Mouse (Mus musculus) right cerebral cortex, postnatal 36 days (tissue): ENCODE data around the gene Sirt6.
A peak's percentile ranks its signal among the peaks of the same experiment; 100 is the strongest.

ENCODE experiments used
- DNase-seq, 2 experiments: peaks; one replicate each; pipeline ENCODE4 v3.0.0; 2022; ENCODE audit warnings: low spot score in 2 of 2, mixed read lengths in 1 of 2

The Sirt6 gene

DNA sequence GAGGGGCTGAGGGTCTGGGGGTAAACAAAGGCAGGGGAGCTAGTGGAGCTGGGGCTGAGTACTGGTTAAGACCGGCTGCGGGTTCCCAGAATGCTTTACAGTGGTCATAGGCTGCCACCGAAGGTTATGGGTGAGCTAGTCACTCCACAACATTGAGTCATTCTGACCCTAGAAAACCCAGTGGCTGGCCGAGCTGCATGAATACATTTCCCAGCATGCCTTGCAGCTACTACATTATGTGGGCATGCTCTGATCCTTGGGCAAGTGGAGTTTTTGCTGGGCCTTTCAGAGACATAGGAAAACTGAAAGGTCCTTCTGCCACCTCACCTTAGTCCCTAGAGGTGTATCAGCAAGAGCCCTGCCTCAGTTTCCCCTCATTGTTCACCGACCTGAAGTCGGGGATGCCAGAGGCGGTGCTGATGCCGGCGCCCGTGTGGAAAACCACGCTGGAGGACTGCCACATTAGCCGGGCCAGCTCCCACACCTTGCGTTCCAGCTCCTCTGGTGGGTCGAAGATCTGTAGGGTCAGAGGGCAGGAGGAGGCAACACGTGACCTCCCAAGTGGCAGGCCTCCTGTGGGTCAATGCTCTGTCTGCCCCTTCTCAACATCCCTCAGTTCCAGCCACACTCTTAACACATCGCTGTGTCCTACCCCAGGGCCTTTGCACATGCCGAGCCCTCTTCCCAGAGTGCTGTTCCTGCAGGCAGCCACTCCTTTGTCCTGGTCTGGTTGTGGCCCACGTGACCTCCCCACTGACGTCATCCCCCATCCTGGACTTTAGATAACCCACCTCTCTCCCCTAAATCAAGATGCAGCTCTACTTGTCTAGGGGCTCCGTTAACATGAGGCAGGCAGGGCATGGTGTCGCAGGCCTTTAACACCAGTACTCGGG lies 1.2 kb downstream of the Sirt6 start:
- no peak for DNase-seq

GRCm38 (mm10) chr10:81623441-81623840 lies 4.2 kb downstream of the Sirt6 start:
- no peak for DNase-seq

GRCm38 (mm10) chr10:81620786-81621185 lies 6.8 kb downstream of the Sirt6 start:
- DNase-seq: no peak

GRCm38 (mm10) chr10:81619976-81620375 lies 7.6 kb downstream of the Sirt6 start:
- no peak for DNase-seq

GRCm38 (mm10) chr10:81615486-81615885 lies 12.1 kb downstream of the Sirt6 start:
- no peak for DNase-seq

DNA sequence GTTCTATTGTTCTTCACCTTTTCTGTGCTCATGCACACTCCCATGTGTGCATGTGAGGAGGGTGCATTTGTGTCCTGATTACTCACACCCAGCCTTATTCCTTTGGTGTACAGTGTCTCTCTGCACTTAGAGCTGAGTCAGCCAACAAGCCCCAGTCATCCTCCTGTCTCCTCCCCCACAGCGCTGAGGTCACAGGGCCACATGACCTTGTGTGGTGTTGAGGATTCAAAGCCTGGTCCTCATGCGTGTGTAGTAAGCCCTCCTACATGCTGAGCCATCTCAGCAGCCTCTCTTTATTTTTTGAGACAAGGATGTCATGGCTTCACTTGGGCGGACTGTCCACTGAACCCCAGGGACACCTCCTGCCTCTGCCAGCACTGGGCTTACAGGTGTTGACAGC lies 14.8 kb downstream of the Sirt6 start:
- no peak for DNase-seq

DNA sequence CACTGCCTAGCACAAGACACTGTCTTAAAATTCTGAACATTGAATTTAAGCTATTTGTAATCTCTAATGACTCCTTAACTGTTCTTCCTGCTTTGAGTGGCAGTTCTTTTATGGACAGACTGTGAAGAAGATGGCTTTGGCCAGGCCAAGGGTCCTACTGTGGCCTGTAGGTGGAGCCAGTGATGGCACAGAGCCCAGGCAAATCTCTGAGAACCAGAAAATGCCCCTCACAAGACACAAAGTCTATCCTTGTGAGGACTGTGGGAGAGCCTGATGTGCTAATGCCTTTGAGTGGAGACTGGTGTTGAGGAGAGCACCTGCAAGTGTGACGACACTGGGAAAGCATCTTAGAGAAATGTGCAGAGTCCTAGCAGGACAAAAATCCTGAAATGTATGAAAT lies 19.3 kb downstream of the Sirt6 start:
- DNase-seq: no peak

DNA sequence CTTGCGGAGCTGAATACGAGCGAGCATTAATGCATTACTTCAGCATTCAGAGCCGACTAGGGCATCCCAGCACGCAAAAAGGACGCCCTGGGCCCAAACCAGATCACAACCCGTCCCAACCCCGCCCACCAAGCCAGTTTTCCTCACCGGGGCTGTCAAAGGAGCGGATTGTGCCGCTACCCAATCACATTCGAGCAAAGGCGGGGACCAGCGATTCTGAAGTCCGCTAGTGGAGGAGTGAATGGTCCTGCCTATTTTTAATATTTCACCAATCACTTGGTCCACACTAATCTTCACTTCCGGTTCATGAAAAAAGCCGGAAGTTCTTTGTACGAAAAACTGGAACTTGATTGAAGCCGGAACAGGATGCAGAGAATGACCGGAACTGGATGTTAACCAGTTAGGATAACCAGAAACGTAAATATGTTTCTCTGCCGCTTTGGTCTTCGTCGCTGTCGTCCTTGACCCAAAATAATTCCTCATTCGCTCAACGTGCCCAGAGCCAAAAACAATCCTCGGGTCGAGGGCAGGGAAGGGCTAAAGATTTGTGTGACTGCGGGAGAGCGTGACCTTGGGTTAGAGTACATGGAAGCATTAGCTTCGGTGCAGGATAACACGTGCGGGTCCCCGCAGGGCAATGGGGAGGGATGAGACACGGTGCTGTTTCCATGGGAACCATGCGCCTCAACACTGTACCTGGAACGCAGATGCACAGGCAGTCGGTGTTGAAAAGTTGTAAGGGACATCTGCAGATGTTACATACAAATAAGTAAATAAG lies 21.4 kb downstream of the Sirt6 start, which contains the start of gene BC025920:
BC025920 (plus strand) TSS at position 297 of the 778 bp plus-strand sequence.
- peak; percentile 91 to 96 for DNase-seq

GRCm38 (mm10) chr10:81605666-81605973 lies 22.0 kb downstream of the Sirt6 start:
- DNase-seq: peak in 1 of 2 experiments; percentile 49

DNA sequence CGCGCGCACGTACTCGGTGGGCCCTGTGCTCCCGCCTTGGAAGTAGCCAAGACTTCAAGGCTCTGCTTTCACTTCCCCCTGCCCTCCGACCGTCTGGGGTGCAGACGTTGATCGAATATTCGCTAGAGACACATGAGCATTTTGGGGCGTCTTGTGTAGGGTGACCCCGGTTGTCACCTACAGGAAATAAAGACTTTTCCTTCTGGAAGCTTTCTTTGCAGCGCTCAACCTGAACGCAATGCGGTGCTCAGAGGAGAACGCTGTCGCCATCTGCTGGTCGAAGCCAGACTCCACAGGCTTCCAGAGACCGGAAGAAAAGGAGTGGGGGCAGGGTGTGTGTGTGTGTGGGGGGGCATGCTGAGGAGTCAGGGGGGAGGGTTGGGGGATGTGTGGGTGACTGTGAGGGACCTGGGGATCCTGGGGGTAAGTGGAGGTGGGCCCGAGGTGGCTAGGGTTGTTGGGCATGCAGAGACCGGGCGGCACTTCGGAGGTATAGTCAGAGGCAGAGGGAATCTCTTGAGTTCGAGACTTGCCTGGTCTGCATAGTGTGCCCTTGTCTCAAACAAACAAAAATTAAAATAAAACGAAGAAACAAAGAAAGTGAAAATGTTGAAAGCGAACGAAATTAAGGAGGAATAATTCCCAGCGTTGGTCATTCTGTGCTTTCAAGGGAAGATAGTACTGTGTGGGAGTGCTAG lies 22.5 kb downstream of the Sirt6 start:
- DNase-seq: peak; percentile 74 to 84

- DNase-seq: no peak
Measured at GRCm38 (mm10) chr10:81604019-81604967, 23.3 kb downstream of the Sirt6 start.

DNA sequence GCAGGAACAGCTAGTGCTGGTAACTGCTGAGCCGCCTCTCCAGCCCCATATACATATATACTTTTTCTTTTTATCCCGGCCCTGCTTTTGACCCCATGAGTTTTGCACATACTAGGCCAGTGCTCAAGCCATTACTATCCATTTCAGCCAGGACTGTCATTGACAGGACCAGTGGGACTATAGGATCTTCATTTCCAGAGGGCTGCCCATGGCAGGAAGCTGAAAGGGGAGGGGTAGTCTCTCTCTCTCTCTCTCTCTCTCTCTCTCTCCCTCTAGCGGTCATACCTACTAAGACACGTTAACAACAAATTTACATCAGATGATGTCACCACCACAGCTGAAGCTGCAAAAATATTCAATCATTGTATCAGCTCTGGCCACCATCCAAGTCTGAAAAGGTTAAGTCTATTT lies 24.9 kb downstream of the Sirt6 start:
- DNase-seq: no peak

DNA sequence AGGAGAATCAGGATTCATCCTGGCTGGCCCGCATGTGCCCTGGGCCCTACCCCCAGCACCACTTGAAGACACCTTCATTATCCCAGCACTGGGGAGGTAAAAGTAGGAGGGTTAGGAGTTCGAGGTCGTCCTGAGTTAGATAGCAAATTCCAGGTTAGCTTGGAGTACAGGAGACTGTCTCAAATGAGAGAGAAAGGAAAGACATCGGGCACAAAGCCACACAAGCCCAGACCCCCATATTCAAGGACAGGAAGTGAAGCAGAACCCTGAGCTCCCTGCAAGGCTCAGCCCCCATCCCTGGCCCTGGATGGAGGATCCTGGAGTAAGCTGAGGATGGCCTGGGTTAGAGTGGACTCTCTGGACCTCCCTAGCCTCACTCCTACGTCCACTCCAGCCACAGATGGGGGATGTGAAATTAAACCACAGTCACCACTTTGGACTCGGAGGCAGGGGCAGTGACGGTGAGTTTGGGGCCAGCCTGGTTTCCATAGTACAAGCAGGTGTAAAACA lies 26.1 kb downstream of the Sirt6 start:
- DNase-seq: no peak

DNA sequence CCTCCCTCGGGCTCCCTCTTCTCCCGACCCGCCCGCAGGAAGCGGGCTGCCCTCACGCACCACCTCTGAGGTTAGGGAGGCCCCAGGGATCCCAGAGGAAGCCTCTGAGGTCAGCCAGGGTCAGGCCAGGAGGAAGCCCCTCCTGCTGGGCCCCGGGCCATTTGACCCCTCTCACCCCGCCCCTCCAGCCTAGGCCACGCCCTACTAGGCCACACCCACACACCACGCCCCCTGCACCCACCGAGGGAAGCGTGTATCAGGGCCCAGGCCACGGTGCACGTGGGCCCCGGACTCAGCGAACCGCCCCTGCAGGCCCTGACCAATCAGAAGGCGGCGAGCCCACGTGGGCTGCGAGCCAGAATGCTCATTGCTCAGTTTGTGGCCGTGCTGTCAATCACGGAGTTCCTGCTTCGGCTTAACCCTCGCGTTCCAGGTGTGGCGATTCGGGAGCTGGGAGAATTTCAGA lies 26.8 kb downstream of the Sirt6 start, which contains the start of gene Tle6:
Tle6 (minus strand) TSS at position 336 of the 466 bp plus-strand sequence.
- peak; percentile 94 for DNase-seq

DNA sequence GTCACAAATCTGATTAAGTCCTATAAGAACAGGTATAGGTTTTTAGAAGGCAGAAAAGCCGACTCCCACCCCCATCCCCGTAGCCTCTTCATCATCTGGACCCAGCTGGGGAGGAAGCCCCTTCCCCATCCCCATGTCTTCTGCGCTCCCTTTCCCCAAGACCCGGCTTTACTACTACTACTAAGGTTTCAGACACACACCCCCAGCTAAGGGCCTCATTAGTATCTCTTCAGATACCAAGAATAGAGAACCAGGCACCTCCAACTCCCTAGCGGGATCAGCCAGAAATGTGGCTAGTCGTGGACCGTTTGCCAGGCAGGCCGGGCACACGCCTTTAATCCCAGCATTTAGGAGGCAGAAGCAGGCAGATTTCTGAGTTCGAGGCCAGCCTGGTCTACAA lies 27.5 kb downstream of the Sirt6 start:
- no peak for DNase-seq

DNA sequence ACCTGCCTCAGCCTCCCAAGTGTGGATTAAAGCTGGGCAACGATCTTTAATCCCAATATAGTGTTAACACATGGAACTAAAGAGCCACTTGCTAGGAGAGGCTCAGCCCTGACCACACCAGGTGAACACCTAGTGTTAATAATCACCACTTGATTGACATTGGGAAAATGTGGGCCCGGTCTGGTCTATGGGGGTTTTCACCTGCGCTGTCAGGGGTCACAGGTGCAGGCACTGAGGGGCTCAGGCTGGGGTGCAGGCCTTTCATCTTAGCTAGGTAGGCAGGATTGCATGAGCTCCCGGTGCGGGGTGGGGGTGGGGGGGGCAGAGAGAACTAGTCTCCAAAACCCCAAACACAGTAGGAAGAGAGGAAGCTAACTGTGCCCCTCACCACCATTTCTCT lies 28.0 kb downstream of the Sirt6 start:
- no peak for DNase-seq

GRCm38 (mm10) chr10:81598871-81599270 lies 28.7 kb downstream of the Sirt6 start:
- DNase-seq: no peak

GRCm38 (mm10) chr10:81598342-81598741 lies 29.3 kb downstream of the Sirt6 start:
- no peak for DNase-seq

- no peak for DNase-seq
Measured at GRCm38 (mm10) chr10:81597137-81597950, 30.3 kb downstream of the Sirt6 start.

DNA sequence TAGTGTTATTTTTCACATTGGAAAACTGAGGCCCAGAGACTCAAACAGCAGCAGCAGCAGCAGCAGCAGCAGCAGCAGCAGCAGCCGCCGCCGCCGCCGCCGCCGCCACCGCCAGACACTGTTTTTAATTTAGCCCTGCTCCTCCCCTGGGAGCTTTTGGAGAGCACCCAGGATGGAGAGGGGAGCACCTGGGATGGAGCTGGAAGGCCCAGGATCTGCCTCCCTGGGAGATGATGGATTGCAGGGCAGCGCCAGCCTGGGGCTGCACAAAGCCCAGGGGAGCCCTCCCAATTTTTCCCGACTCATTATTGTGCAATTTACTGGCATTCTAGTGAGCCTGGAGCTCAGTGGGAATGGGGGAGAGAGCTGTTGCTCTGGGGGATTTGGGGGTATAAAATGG lies 31.0 kb downstream of the Sirt6 start:
- DNase-seq: no peak
